Mouse (Mus musculus) liver, adult 2 months (tissue): ENCODE measurements at regions not wholly inside any gene's neighbourhood (a gene's known extent, or its start where the extent isn't known, plus 50 kb on each side); places are given as distances from the start of the nearest gene placed in this dataset.

Experiments used
- CTCF ChIP-seq: fragments of 200-500 bp; IDR thresholded peaks from 2 replicates; pipeline ENCODE4 v1.5.1; 2011; ENCODE audit warnings: low read depth, low read length, control low read depth
- POLR2A ChIP-seq: fragments of 200-500 bp; IDR thresholded peaks from 2 replicates; pipeline ENCODE4 v1.6.1; 2011; ENCODE audit warnings: low read length, control low read depth; ENCODE audit not compliant: insufficient read depth; ENCODE audit errors: extremely low read depth

DNA sequence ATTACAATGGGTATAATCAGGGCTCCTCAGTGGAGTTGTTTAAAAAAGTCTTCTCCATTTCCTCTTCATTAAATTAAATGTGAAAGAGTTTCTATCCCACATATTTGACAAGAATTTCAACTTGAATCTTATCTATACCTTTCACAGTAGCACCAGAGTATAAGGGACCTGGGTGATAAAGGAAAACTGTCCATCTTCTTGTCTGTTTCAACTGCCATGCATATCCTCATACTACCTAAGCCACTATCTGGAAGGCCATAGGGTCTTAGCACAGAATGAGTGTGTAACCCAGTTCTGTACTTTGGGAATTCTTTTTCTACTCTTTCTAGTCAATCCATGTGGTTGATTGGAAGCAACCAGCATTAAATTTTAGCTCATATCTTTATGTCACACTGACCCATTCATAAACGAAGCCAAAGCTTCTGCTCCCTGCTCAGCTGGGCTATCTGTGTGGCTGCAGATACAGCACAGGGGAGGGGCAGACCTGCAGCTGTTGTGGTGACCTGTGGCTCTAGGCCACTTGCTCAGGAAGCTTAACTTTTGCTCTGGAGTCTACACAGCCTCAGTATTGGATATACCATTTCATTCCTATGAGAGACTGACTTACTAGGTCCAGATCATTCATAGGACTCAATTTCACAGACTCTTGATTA is 75.8 kb upstream of the Pgr start:
- TF ChIP-seq CTCF (no peak), POLR2A (no peak)
